Mouse (Mus musculus): Measurements from ENCODE around the gene Abhd17a. TPM values are rescaled to one million over a fixed set of nuclear protein-coding genes. Genes with fewer than 3 reads are reported as not detected.
A peak's percentile ranks its signal among the peaks of the same experiment; 100 is the strongest.
"Not testable (repeated sequence)": the region's sequence is repeated elsewhere in the genome, so short reads cannot be mapped to it uniquely, and the experiment has no call there.

Gene Abhd17a
- polyA plus RNA-seq, 1 experiment from 2014 or later, result 102 TPM

DNA sequence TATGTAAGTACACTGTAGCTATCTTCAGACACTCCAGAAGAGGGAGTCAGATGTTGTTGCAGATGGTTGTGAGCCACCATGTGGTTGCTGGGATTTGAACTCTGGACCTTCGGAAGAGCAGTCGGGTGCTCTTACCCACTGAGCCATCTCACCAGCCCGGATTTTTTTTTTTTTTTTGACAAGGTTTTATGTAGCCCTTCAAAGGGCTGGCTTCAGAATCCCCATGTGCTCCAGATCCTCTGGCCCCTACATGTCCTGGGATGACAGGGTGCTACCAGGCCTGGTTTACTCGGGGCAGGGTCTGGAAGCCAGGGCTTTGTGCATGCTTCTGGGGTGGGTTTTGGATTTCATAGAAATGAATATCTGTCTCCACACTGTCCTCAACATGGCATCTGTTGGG, 15.6 kb upstream of the Abhd17a start, which contains the start of gene Gm49322:
Gene Gm49322, plus strand, starts transcription at position 301 of the 400 bp plus-strand sequence.
- H3K27me3 ChIP-seq (replicated peaks); H3K9ac ChIP-seq; H3K9me3 ChIP-seq; ATAC-seq (ENCODE audit: insufficient read depth, low FRiP score, low read depth); H3K27ac ChIP-seq; H3K4me2 ChIP-seq; H3K4me3 ChIP-seq (replicated peaks): not testable (repeated sequence)
- Histone ChIP-seq H3K36me3 (peaks cover 37% of the 10 kb centered on the region), H3K4me1 (peaks cover 18% of the 10 kb centered on the region)
- WGBS, result 83% methylated on average over 4 of the region's 4 CpGs

GRCm38 (mm10) chr10:80604988-80605387, 14.8 kb upstream of the Abhd17a start:
- Histone ChIP-seq H3K4me2 (no peak overlapping the region), H3K27ac (no peak overlapping the region), H3K27me3 (replicated peaks) (no peaks in the 10 kb centered on the region), H3K36me3 (peaks cover 37% of the 10 kb centered on the region), H3K4me1 (peaks cover 18% of the 10 kb centered on the region), H3K9ac (no peak overlapping the region), H3K9me3 (no peaks in the 10 kb centered on the region), H3K4me3 (replicated peaks) (no peak overlapping the region)
- WGBS, result 88% methylated on average over 2 of the region's 2 CpGs
- no peak for ATAC-seq (ENCODE audit: insufficient read depth, low FRiP score, low read depth)

DNA sequence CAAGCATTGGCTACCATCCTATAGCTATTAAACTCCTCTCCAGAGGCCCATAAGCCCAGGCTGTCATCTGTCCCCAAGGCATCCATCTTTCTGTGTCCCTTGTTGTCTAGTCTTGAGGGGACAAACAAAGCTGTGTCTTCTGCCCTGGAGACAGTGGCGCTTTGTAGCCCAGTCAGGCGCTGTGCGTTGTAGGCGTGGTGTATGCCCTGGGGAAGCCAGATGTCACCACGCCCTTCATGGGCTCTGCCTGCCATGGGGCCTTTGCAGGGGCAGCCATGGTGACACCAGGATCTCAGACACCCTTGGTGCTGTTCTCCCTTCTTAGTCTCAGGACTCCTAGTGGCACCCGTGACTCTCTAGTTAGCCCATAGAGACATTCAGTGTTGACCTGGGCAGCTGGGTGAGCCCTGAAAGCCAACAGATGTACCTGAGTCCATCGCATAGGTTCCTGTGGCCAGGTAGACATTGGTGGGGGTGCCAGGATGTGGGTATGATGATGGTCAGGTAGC, 13.9 kb upstream of the Abhd17a start:
- H3K27me3 ChIP-seq (replicated peaks), result no peaks in the 10 kb centered on the region
- peak overlapping the region; percentile 93; the same call in 1 of the 2 replicates for H3K27ac ChIP-seq
- 79% methylated on average over 7 of the region's 7 CpGs for WGBS
- H3K36me3 ChIP-seq, result peaks cover 30% of the 10 kb centered on the region
- H3K4me1 ChIP-seq, result peaks cover 18% of the 10 kb centered on the region
- H3K9ac ChIP-seq, result no peak overlapping the region
- no peaks in the 10 kb centered on the region for H3K9me3 ChIP-seq
- H3K4me2 ChIP-seq, result peak overlapping the region; percentile 86
- H3K4me3 ChIP-seq (replicated peaks), result peak overlapping the region; percentile 82
- ATAC-seq (ENCODE audit: insufficient read depth, low FRiP score, low read depth), result 0 out of 2 replicates have a peak, but pooled peaks have one; percentile 32

- no peaks in the 10 kb centered on the region for H3K9me3 ChIP-seq
- H3K36me3 ChIP-seq, result peaks cover 23% of the 10 kb centered on the region
- H3K4me2 ChIP-seq, result peak overlapping the region; percentile 86
- peaks cover 18% of the 10 kb centered on the region for H3K4me1 ChIP-seq
- WGBS, result 24% methylated on average over 7 of the region's 7 CpGs
- ATAC-seq (ENCODE audit: insufficient read depth, low FRiP score, low read depth), result no peak
- H3K27ac ChIP-seq, result peak overlapping the region; percentile 93
- H3K4me3 ChIP-seq (replicated peaks), result peak overlapping the region; percentile 82
- H3K27me3 ChIP-seq (replicated peaks), result no peaks in the 10 kb centered on the region
- peak overlapping the region; percentile 59 for H3K9ac ChIP-seq
These were observed 13.2 kb upstream of the Abhd17a start for GRCm38 (mm10) chr10:80603364-80603763.

DNA sequence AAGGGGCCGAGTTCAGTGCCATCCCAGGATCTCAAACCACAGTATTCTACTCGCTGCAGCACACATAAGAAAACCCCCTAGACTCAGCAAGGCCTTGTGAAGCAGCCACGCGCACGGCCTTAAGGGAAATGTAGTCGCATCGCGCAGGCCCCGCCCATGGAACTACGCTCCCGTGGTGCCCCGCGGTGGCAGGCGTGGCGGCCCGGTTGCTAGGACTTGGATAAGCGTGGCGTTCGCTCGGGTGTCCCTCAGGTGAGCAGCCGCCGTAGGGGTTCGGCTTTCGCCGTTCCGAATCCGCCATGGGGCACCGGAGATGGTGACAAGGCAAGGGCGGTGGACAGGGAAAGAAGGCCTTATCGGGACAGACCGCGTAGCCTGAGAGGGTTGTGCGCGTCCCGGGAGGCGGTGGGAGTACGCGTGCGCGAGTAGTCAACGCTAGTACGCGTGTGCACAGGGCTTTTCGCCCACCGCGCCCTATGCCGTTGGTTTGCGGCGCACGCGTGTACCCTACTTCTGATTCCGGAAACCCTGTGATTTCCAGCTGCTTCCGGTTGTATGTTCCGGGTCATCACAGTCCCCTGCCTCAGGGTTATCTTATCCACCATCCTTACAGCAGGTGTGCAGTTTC, 12.7 kb upstream of the Abhd17a start, which contains the start of the genes Scamp4 and Adat3:
Gene Scamp4, plus strand, starts transcription at position 175 of the 628 bp plus-strand sequence.
Gene Adat3, plus strand, starts transcription at position 183 of the 628 bp plus-strand sequence.
- no peaks in the 10 kb centered on the region for H3K27me3 ChIP-seq (replicated peaks)
- WGBS, result under 1% methylated on average over 53 of the region's 54 CpGs
- peaks cover 17% of the 10 kb centered on the region for H3K36me3 ChIP-seq
- H3K4me3 ChIP-seq (replicated peaks), result peak within 1 kb of the TSS; percentile 82
- peaks cover 18% of the 10 kb centered on the region for H3K4me1 ChIP-seq
- ATAC-seq (ENCODE audit: insufficient read depth, low FRiP score, low read depth), result peak; percentile 93
- peak within 1 kb of the TSS; percentile 86 for H3K4me2 ChIP-seq
- H3K9me3 ChIP-seq, result no peaks in the 10 kb centered on the region
- H3K9ac ChIP-seq, result peak within 1 kb of the TSS; percentile 59
- peak within 1 kb of the TSS; percentile 93 for H3K27ac ChIP-seq

GRCm38 (mm10) chr10:80596318-80596717, 6.2 kb upstream of the Abhd17a start:
- WGBS, result 35% methylated on average over 4 of the region's 4 CpGs

GRCm38 (mm10) chr10:80589127-80589878, 838 bp downstream of the Abhd17a start:
- peak overlapping the region; percentile 95 for H3K4me2 ChIP-seq
- no peaks in the 10 kb centered on the region for H3K27me3 ChIP-seq (replicated peaks)
- H3K27ac ChIP-seq, result 0 out of 2 replicates have a peak overlapping the region, but pooled peaks have one; percentile 13
- H3K9me3 ChIP-seq, result no peaks in the 10 kb centered on the region
- peak overlapping the region; percentile 85 for H3K9ac ChIP-seq
- H3K36me3 ChIP-seq, result peaks cover 14% of the 10 kb centered on the region; the same call in 1 of the 2 replicates
- peaks cover 24% of the 10 kb centered on the region for H3K4me1 ChIP-seq
- peak overlapping the region; percentile 88 for H3K4me3 ChIP-seq (replicated peaks)
- no peak for ATAC-seq (ENCODE audit: insufficient read depth, low FRiP score, low read depth)
- 14% methylated on average over 12 of the region's 12 CpGs for WGBS

More at GRCm38 (mm10) chr10:80596318-80596717, 6.2 kb upstream of the Abhd17a start:
- no peak; the same call in 1 of the 2 replicates for ATAC-seq (ENCODE audit: insufficient read depth, low FRiP score, low read depth)
- Histone ChIP-seq H3K4me1 (no peaks in the 10 kb centered on the region), H3K27me3 (replicated peaks) (no peaks in the 10 kb centered on the region), H3K36me3 (no peaks in the 10 kb centered on the region), H3K4me3 (replicated peaks) (no peak overlapping the region), H3K27ac (no peak overlapping the region), H3K9me3 (no peaks in the 10 kb centered on the region), H3K4me2 (no peak overlapping the region), H3K9ac (no peak overlapping the region)

DNA sequence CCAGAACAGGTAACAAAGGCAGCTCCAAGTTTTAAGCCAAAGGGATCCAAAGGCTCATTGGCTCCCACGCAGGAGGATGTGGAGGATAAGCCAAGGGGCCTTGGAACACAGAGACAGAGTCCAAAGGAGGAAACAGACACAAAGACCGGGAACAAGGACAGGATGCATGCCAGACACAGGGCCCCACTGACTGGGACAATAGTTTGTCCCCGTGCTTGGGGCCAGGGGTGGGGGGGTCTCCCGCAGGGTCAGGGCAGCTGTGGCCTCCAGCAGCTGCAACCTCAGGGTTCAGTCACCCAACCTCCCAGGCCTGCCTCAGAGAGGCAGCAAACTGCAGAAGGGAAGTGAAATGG, 2.9 kb downstream of the Abhd17a start:
- Histone ChIP-seq H3K27ac (peak overlapping the region; percentile 57; the same call in 1 of the 2 replicates), H3K27me3 (replicated peaks) (no peaks in the 10 kb centered on the region), H3K36me3 (peaks cover 21% of the 10 kb centered on the region; the same call in 1 of the 2 replicates), H3K4me2 (0 out of 2 replicates have a peak overlapping the region, but pooled peaks have one; percentile 0), H3K4me3 (replicated peaks) (no peak overlapping the region), H3K9me3 (no peaks in the 10 kb centered on the region), H3K9ac (no peak overlapping the region), H3K4me1 (peaks cover 24% of the 10 kb centered on the region)
- WGBS, result 53% methylated on average over 3 of the region's 4 CpGs
- no peak for ATAC-seq (ENCODE audit: insufficient read depth, low FRiP score, low read depth)

GRCm38 (mm10) chr10:80586407-80587304, 3.5 kb downstream of the Abhd17a start:
- 93% methylated on average over 48 of the region's 51 CpGs for WGBS
- H3K4me2 ChIP-seq, result peak overlapping the region; percentile 0; the same call in 1 of the 2 replicates

DNA sequence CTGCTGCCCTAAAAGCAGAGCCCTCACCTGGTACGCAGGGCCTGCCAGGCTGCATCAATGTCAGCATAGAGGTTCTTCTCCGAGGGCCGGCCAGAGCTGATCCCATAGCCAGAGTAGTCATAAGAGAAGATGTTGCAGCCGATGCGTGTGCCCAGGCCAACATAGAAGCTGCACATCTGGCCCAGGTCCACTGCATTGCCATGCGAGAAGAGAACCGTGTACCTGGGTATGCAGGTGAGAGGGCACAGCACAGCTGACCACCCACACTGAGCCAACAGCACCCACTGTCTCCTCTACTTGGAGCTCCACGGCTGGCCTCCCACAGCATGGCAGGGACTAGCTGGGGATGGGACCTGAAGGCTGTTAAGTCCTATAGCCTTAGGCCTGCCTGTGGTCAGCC, 4.6 kb downstream of the Abhd17a start:
- H3K4me1 ChIP-seq, result peaks cover 24% of the 10 kb centered on the region
- ATAC-seq (ENCODE audit: insufficient read depth, low FRiP score, low read depth), result no peak
- no peak overlapping the region; the same call in 1 of the 2 replicates for H3K4me3 ChIP-seq (replicated peaks)
- no peaks in the 10 kb centered on the region for H3K27me3 ChIP-seq (replicated peaks)
- H3K4me2 ChIP-seq, result peak overlapping the region; percentile 6; the same call in 1 of the 2 replicates
- 94% methylated on average over 8 of the region's 8 CpGs for WGBS
- no peaks in the 10 kb centered on the region for H3K9me3 ChIP-seq
- no peak overlapping the region for H3K9ac ChIP-seq
- H3K36me3 ChIP-seq, result peaks cover 23% of the 10 kb centered on the region; the same call in 1 of the 2 replicates
- H3K27ac ChIP-seq, result no peak overlapping the region

More at GRCm38 (mm10) chr10:80586407-80587304, 3.5 kb downstream of the Abhd17a start:
- H3K36me3 ChIP-seq, result peaks cover 21% of the 10 kb centered on the region; the same call in 1 of the 2 replicates
- H3K9me3 ChIP-seq, result no peaks in the 10 kb centered on the region
- peak overlapping the region; percentile 57; the same call in 1 of the 2 replicates for H3K27ac ChIP-seq
- no peaks in the 10 kb centered on the region for H3K27me3 ChIP-seq (replicated peaks)
- ATAC-seq (ENCODE audit: insufficient read depth, low FRiP score, low read depth), result no peak
- peaks cover 24% of the 10 kb centered on the region for H3K4me1 ChIP-seq
- H3K4me3 ChIP-seq (replicated peaks), result peak overlapping the region; percentile 16
- H3K9ac ChIP-seq, result no peak overlapping the region

Measured in stomach, embryonic 15.5 days (tissue).